Mouse (Mus musculus): ENCODE measurements around the gene Hsdl2. TPM values are rescaled to one million over a fixed set of nuclear protein-coding genes. Genes with fewer than 3 reads are reported as not detected.

Hsdl2 gene
- polyA plus RNA-seq, 1 experiment from 2014 or later, result 29.3 TPM

DNA sequence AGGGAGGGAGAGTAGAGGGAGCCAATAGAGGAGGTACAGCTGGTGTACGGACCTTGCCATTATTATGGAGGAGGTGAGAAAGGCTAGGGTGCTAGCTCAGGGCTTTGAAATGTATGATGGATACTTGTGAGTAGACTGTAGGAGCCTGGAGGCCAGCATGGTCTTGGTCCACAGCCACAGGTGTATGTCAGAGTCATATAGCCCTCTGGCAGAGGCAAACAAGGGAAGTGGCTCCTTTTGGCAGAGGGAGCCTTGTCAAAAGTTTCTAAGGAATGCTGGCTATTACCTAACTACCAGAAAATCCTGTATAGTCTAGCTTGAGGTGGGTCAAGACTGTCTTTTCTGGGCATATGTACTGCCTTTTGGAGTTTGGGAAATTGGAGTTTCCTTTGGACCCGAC is 59.4 kb downstream of the Hsdl2 start:
- ATAC-seq (ENCODE audit: low FRiP score, low TSS enrichment), result no peak
- no peaks in the 10 kb centered on the region for H3K27me3 ChIP-seq (ENCODE audit: insufficient read depth, low read length)
- H3K4me3 ChIP-seq (ENCODE audit: low read length), result no peak overlapping the region
- peak overlapping the region; percentile 58; the same call in 1 of the 2 replicates for H3K27ac ChIP-seq (ENCODE audit: low read length)
- no peak overlapping the region for H3K9ac ChIP-seq (replicated peaks; ENCODE audit: low read length)
- no peaks in the 10 kb centered on the region for H3K9me3 ChIP-seq (ENCODE audit: low read length)
- no peak overlapping the region for H3K4me2 ChIP-seq (replicated peaks; ENCODE audit: low read depth, low read length)
- peaks cover 38% of the 10 kb centered on the region for H3K4me1 ChIP-seq (ENCODE audit: insufficient read depth, low read length)
- no peaks in the 10 kb centered on the region for H3K36me3 ChIP-seq (ENCODE audit: insufficient read depth, low read length)
- WGBS, result 84% methylated on average over 2 of the region's 2 CpGs

GRCm38 (mm10) chr4:59642039-59642438 is 60.7 kb downstream of the Hsdl2 start:
- Histone ChIP-seq H3K27me3 (ENCODE audit: insufficient read depth, low read length) (no peaks in the 10 kb centered on the region), H3K9me3 (ENCODE audit: low read length) (no peaks in the 10 kb centered on the region), H3K9ac (replicated peaks; ENCODE audit: low read length) (no peak overlapping the region), H3K4me1 (ENCODE audit: insufficient read depth, low read length) (peaks cover 37% of the 10 kb centered on the region), H3K36me3 (ENCODE audit: insufficient read depth, low read length) (no peaks in the 10 kb centered on the region), H3K27ac (ENCODE audit: low read length) (peak overlapping the region; percentile 58; the same call in 1 of the 2 replicates), H3K4me3 (ENCODE audit: low read length) (no peak overlapping the region), H3K4me2 (replicated peaks; ENCODE audit: low read depth, low read length) (no peak overlapping the region)
- 66% methylated on average over 3 of the region's 3 CpGs for WGBS
- ATAC-seq (ENCODE audit: low FRiP score, low TSS enrichment), result no peak

DNA sequence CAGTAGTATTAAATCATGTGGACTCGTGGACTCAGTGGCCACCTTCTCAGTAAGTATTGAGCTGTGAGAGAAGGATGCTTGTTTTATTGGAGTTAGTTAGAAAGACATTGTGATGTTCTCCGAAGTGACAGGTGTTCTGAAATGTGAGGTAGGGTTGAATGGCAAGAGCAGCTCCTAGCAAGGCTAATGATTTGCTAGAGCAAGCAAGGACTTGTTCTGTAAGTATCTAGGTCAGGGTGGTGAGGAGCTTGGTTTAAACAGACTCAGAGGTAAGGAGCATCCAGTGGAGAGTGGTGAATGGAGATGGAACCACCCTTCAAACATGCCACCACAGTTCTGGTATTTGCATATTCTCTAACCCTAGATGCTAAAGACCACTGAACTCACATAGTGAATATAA is 61.3 kb downstream of the Hsdl2 start:
- no peaks in the 10 kb centered on the region for H3K27me3 ChIP-seq (ENCODE audit: insufficient read depth, low read length)
- no peak overlapping the region for H3K4me3 ChIP-seq (ENCODE audit: low read length)
- ATAC-seq (ENCODE audit: low FRiP score, low TSS enrichment), result peak; percentile 64; the same call in 1 of the 2 replicates
- no peaks in the 10 kb centered on the region for H3K9me3 ChIP-seq (ENCODE audit: low read length)
- no peak overlapping the region for H3K4me2 ChIP-seq (replicated peaks; ENCODE audit: low read depth, low read length)
- 70% methylated on average over 2 of the region's 2 CpGs for WGBS
- H3K9ac ChIP-seq (replicated peaks; ENCODE audit: low read length), result no peak overlapping the region
- no peaks in the 10 kb centered on the region for H3K36me3 ChIP-seq (ENCODE audit: insufficient read depth, low read length)
- peaks cover 37% of the 10 kb centered on the region for H3K4me1 ChIP-seq (ENCODE audit: insufficient read depth, low read length)
- H3K27ac ChIP-seq (ENCODE audit: low read length), result no peak overlapping the region

DNA sequence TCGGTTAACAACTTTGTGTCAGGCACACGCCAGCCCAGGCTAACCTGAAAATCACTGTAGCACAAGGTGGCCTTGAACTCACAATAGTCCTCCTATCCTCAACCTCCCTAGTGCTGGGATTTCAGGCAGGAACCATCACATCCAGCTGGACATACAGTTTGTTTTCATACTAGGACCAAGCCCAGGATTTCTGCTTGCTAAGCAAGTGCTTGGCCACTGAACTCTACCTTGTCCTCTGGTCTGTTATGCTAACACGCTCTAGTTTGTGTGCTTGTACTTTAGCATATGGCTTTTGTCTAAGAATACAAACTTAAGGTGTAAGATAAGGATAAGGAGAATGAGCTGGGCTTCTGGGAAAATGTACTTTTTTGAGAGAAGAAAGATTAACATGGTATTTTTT is 63.1 kb downstream of the Hsdl2 start:
- Histone ChIP-seq H3K4me1 (ENCODE audit: insufficient read depth, low read length) (peaks cover 30% of the 10 kb centered on the region), H3K9ac (replicated peaks; ENCODE audit: low read length) (no peak overlapping the region), H3K4me3 (ENCODE audit: low read length) (no peak overlapping the region), H3K27me3 (ENCODE audit: insufficient read depth, low read length) (no peaks in the 10 kb centered on the region), H3K27ac (ENCODE audit: low read length) (no peak overlapping the region), H3K4me2 (replicated peaks; ENCODE audit: low read depth, low read length) (no peak overlapping the region), H3K36me3 (ENCODE audit: insufficient read depth, low read length) (no peaks in the 10 kb centered on the region), H3K9me3 (ENCODE audit: low read length) (no peaks in the 10 kb centered on the region)
- 69% methylated on average over 3 of the region's 3 CpGs for WGBS
- ATAC-seq (ENCODE audit: low FRiP score, low TSS enrichment), result no peak

DNA sequence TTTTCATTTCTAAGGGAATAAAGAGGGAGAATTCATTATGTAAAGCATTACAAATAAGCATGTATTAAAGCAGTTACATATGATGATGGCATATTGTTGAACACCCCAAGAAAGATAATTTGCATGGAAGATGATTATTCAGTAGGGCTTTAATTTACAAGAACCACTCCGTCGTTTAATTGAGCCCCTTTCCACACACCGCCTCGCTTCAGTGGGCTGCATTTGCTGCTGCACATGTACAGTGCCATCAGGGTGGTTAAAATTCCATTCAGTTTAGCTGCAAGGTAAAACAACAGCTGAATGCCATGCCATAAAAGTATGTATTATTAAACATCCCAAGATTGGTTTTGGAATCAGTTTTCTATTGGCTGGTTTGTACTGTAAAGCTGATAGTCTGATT is 63.6 kb downstream of the Hsdl2 start:
- WGBS, result 66% methylated on average over 4 of the region's 4 CpGs
- H3K9ac ChIP-seq (replicated peaks; ENCODE audit: low read length), result no peak overlapping the region
- H3K9me3 ChIP-seq (ENCODE audit: low read length), result no peaks in the 10 kb centered on the region
- no peak overlapping the region for H3K27ac ChIP-seq (ENCODE audit: low read length)
- no peak for ATAC-seq (ENCODE audit: low FRiP score, low TSS enrichment)
- H3K4me3 ChIP-seq (ENCODE audit: low read length), result no peak overlapping the region
- no peaks in the 10 kb centered on the region for H3K36me3 ChIP-seq (ENCODE audit: insufficient read depth, low read length)
- no peak overlapping the region for H3K4me2 ChIP-seq (replicated peaks; ENCODE audit: low read depth, low read length)
- no peaks in the 10 kb centered on the region for H3K27me3 ChIP-seq (ENCODE audit: insufficient read depth, low read length)
- peaks cover 30% of the 10 kb centered on the region for H3K4me1 ChIP-seq (ENCODE audit: insufficient read depth, low read length)

GRCm38 (mm10) chr4:59645610-59646009 is 64.2 kb downstream of the Hsdl2 start:
- Histone ChIP-seq H3K36me3 (ENCODE audit: insufficient read depth, low read length) (no peaks in the 10 kb centered on the region), H3K9ac (replicated peaks; ENCODE audit: low read length) (no peak overlapping the region), H3K27me3 (ENCODE audit: insufficient read depth, low read length) (no peaks in the 10 kb centered on the region), H3K4me3 (ENCODE audit: low read length) (no peak overlapping the region), H3K4me1 (ENCODE audit: insufficient read depth, low read length) (peaks cover 28% of the 10 kb centered on the region), H3K4me2 (replicated peaks; ENCODE audit: low read depth, low read length) (no peak overlapping the region), H3K27ac (ENCODE audit: low read length) (no peak overlapping the region), H3K9me3 (ENCODE audit: low read length) (no peaks in the 10 kb centered on the region)
- 82% methylated on average over 2 of the region's 2 CpGs for WGBS
- no peak for ATAC-seq (ENCODE audit: low FRiP score, low TSS enrichment)

- WGBS, result 92% methylated on average over 10 of the region's 10 CpGs
- no peaks in the 10 kb centered on the region for H3K27me3 ChIP-seq (ENCODE audit: insufficient read depth, low read length)
- no peaks in the 10 kb centered on the region for H3K36me3 ChIP-seq (ENCODE audit: insufficient read depth, low read length)
- H3K27ac ChIP-seq (ENCODE audit: low read length), result no peak overlapping the region
- no peak for ATAC-seq (ENCODE audit: low FRiP score, low TSS enrichment)
- H3K9me3 ChIP-seq (ENCODE audit: low read length), result no peaks in the 10 kb centered on the region
- H3K9ac ChIP-seq (replicated peaks; ENCODE audit: low read length), result no peak overlapping the region
- H3K4me2 ChIP-seq (replicated peaks; ENCODE audit: low read depth, low read length), result no peak overlapping the region
- H3K4me3 ChIP-seq (ENCODE audit: low read length), result no peak overlapping the region
- H3K4me1 ChIP-seq (ENCODE audit: insufficient read depth, low read length), result peaks cover 26% of the 10 kb centered on the region
These were observed 64.8 kb downstream of the Hsdl2 start for GRCm38 (mm10) chr4:59646020-59646696.

DNA sequence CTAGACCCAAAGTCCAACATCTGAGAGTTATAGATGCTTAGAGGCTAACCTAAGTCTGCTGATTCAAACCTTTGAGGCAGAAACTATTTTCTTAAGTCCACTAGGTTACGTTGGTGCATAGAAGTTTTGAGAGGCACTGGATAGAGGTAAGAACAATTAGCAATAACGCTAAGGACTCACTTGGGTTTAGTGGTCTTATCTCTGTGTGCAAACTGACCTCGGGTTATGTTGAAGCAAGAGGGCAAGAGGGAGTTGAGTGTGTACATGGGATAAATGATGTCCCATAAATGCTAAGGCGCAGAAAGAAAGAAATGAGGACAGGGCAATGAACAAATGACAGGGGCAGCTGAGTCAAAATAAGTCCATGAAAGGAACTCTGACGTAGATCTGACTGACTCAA is 67.8 kb downstream of the Hsdl2 start:
- H3K4me1 ChIP-seq (ENCODE audit: insufficient read depth, low read length), result peaks cover 7% of the 10 kb centered on the region
- 77% methylated on average over 5 of the region's 5 CpGs for WGBS

DNA sequence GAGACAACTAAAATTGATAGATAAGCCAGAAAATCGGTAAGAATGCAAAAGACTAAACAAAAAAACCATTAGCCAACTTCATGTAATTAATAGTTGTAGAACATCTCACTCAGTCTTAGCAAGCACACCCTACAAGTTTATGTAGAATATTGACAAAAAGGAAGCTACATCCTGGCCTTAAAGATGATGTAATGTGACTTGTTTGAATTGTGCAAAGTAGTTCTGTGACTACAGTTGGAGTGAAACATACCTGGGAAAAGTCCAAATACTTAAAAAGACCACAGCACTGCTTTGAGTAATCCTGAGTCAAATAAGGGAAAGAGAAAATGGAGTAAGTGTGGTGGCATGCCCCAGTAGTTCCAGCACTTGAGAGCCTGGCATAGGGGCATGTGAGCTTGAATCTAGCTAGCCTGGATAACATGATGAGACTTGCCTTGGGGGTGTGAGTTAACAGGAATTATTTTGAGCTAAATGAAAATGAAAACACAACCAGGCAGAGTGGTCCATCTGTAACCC is 70.9 kb downstream of the Hsdl2 start:
- Histone ChIP-seq H3K9me3 (ENCODE audit: low read length) (no peaks in the 10 kb centered on the region), H3K4me1 (ENCODE audit: insufficient read depth, low read length) (no peaks in the 10 kb centered on the region), H3K27me3 (ENCODE audit: insufficient read depth, low read length) (no peaks in the 10 kb centered on the region), H3K9ac (replicated peaks; ENCODE audit: low read length) (no peak overlapping the region), H3K4me3 (ENCODE audit: low read length) (no peak overlapping the region), H3K27ac (ENCODE audit: low read length) (no peak overlapping the region), H3K36me3 (ENCODE audit: insufficient read depth, low read length) (no peaks in the 10 kb centered on the region), H3K4me2 (replicated peaks; ENCODE audit: low read depth, low read length) (no peak overlapping the region)
- no peak for ATAC-seq (ENCODE audit: low FRiP score, low TSS enrichment)
- WGBS, result 82% methylated on average over 1 of the region's 1 CpGs

More for the DNA sequence above, 67.8 kb downstream of the Hsdl2 start:
- ATAC-seq (ENCODE audit: low FRiP score, low TSS enrichment), result no peak
- H3K27ac ChIP-seq (ENCODE audit: low read length), result no peak overlapping the region
- H3K27me3 ChIP-seq (ENCODE audit: insufficient read depth, low read length), result no peaks in the 10 kb centered on the region
- H3K9me3 ChIP-seq (ENCODE audit: low read length), result no peaks in the 10 kb centered on the region
- H3K9ac ChIP-seq (replicated peaks; ENCODE audit: low read length), result no peak overlapping the region
- no peak overlapping the region for H3K4me3 ChIP-seq (ENCODE audit: low read length)
- H3K36me3 ChIP-seq (ENCODE audit: insufficient read depth, low read length), result no peaks in the 10 kb centered on the region
- H3K4me2 ChIP-seq (replicated peaks; ENCODE audit: low read depth, low read length), result no peak overlapping the region

DNA sequence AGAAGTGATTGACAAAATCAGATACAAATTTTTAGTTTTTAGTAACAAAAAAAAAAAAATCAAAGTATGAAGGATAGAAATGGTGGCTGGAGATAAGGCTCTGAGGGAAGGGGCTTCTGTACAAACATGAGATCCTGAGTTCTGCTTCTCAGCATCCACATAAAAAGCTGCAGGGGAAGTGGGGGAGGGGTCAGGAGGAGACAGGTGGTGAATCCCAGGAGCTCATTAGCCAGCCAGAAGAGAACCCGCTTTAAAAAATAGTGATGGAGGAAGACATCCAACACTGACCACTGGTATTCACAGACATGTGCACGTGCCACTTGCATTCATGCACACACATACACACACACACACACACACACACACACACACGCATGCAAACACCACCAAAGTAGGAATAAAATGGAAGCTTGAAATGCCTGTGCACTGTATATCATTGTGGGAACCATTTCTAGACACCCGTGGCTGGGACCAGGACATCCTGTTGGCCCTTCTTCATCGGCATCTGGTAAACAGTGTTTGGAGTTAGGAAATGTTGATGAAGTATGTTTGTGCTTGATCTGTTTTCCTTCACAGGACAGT is 74.8 kb downstream of the Hsdl2 start:
- H3K9ac ChIP-seq (replicated peaks; ENCODE audit: low read length), result no peak overlapping the region
- WGBS, result 78% methylated on average over 5 of the region's 5 CpGs
- no peaks in the 10 kb centered on the region for H3K36me3 ChIP-seq (ENCODE audit: insufficient read depth, low read length)
- H3K9me3 ChIP-seq (ENCODE audit: low read length), result no peaks in the 10 kb centered on the region
- H3K27ac ChIP-seq (ENCODE audit: low read length), result no peak overlapping the region
- no peak overlapping the region for H3K4me3 ChIP-seq (ENCODE audit: low read length)
- no peaks in the 10 kb centered on the region for H3K27me3 ChIP-seq (ENCODE audit: insufficient read depth, low read length)
- no peak overlapping the region for H3K4me2 ChIP-seq (replicated peaks; ENCODE audit: low read depth, low read length)
- no peak for ATAC-seq (ENCODE audit: low FRiP score, low TSS enrichment)
- no peaks in the 10 kb centered on the region for H3K4me1 ChIP-seq (ENCODE audit: insufficient read depth, low read length)
